Mouse (Mus musculus): Measurements from ENCODE around the gene Swi5.

The Swi5 gene

DNA sequence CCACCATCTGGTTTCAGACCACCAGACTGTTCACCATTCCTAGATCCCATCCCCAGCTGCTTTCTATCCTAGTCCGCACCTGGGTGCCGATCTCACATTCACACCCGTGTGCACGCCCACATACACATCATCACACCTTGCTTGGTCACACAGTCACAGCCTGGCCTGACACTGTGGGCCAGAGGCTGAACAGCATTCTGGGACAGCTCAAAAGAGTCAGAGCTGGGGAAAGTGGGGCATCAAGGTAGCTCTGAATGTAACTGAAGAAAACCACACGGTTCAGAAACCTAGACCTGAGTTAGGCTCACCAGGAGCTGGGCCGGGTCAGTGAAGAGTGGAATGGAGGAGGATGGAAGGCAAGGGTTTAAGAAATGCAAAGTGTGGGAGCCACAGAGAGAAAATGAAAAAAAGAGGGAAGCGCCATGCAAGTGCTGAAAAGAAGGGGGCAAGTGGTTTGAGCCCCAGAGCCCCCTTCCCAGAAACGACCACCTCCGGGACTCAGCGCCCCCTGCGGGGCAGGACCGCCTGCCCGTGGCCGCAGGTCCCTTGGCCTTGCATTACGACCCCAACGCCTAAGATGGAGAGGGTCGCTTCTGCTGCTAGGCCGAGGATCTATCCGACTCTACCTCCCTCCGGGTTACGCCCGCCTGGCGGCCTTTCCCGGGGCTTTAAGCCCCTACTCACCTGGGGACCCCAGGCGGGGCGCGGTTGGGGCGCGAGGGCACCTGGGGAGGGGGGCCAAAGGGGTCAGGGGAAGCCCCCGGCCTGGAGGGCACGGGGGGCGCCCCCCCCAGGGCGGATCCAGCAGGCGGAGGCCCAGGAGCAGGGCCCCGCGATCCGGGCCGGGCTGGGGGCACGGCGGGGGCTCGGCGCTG lies 23.8 kb upstream of the Swi5 start:
- peak; percentile 58 for DNase-seq

DNA sequence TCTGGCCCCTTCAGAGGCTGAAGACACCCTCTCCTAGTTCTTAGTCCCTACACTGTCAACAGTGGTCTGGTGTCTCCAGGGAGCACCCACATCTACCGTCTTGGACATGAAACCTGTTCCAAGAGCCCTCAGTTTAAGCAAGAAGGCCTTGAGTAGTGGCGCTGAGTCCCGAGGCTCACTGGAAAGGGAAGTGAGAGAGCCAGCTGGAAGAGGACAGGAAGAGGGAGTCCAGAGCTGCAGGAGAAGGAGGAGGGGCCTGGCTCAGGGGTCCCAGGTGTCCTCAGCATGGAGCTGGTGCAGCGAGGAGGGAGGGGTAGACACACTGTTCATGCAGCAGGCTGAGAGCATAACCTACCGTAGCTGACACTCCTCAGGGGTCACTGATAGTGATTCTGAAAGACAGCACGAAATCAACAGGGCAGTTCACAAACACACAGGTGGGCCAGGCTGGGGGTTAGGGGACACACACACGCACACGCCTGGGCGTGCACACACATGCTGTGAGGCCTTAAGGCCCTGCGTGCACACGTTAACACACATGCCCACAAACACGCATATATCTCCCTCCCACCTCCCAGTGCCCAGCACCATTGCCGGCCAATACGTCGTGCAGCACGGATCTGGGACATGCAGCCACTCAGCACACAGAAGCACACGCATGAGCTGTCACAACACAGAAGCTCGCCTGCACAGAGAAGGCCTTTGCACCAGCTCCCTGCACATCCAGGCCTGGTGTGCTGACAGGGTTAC lies 22.4 kb upstream of the Swi5 start:
- no peak for DNase-seq

DNA sequence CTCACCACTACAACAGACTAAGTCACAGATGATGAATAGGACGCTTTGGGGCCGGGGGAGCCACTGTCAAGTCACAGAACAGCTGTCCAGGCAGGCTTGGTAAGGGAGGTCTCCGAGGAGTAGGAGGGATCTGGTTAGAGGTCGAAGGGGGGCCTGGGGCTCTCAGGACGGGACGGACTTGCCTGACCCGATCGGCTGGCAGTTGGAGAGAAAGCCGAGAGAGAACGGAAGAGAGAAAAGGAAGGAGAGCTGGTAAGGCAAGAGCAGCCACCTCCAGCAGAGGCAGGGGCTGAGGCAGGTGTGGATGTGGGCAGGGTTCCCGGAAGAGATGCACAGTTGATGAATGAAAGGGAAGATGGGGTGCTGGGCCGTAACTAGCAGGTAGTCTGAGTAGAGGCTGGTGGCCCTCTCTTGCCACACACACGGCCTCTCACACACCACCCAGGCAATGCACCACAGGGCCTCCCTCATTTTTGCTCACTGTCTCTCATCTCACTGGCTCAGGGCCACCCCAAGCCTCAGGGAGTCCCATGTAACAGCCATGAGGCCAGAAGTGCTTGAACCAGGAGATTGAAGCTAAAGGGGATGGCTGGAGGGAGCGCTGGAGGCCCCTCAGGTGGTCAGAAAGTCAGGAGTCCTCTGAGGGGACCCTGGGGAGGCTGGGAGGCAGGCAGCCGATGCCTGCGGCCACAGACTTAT lies 21.1 kb upstream of the Swi5 start:
- no peak for DNase-seq

DNA sequence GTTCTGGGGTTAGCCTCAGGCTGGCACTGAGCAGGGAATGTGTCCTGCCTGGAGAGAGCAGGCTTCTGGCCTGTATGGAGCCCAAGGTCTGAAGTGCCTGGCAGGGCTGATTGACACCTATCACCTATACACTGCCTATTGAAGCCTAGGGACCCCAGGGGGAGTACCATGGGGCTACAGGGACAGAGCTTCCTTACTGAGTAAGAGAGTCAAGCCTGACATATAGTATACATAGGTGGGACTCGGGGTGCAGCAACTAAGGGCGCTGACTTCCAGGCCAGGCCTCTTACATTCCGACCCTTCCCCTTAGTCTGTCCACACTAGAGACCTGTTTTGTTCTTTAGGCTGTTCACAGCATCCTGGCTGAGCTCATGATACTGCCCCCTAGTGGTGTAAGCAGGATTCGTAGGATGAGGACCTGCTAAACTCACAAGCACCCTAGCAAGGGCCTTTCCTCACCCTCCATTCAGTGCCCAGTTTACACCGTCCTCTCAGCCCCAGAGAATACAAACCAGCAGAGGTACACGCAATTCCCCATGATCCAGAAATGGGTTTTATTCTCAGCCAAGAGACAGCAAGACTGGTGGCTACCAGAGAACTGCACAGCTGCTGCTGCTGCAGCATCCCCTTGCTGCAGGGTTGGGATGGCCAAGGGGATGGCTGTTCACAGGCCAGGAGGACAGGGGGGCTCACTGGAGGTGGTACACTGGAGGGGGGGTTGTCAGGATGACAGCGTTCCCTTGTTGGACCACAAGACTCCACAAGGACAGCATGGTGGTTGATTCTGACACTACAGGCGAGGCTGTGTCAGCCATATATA lies 20.3 kb upstream of the Swi5 start:
- DNase-seq, result peak; percentile 80

DNA sequence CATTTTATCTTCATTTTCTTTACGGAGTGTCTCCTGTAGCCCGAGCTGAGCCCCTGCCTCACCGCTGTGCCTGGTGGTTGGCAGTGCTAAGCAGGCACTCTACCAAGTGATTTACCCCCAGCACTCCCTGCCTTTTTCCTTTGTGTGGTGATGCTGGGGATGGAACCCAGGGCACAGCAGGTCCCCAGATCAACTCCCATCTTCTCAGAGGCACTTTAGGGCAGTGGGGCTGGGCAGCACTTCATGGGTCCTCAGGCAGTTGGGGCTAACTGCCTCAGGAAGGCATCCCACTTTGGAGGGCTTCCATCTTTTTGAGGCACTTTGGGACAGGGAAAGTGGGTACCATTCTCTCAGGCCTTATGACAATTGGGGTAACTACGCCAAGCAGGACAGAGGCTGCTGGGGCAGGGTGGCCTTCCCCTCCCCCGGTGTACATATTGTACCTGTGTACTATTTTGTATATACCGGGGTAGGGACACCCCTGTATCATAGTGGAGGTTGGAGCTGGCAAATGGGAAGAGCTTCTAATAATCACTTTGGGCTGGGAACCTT lies 19.4 kb upstream of the Swi5 start:
- peak; percentile 60 for DNase-seq

DNA sequence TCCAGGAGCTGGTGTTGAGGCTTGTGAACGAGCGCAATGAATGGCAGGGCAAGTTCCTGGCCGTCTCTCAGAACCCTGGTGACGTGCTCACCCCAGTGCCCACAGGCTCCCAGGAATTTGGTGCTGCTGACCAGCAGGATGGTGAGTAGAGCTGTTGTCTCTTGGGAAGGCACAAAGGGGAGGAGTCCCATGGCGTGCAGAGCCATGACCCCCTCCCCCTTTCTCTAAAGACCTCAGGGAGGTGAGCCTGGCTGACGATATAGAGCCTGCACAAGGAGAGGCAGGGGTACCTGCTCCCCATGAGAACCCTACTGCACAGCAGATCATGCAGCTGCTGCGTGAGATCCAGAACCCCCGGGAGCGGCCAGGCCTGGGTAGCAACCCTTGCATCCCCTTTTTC lies 18.3 kb upstream of the Swi5 start:
- peak; percentile 59 for DNase-seq

DNA sequence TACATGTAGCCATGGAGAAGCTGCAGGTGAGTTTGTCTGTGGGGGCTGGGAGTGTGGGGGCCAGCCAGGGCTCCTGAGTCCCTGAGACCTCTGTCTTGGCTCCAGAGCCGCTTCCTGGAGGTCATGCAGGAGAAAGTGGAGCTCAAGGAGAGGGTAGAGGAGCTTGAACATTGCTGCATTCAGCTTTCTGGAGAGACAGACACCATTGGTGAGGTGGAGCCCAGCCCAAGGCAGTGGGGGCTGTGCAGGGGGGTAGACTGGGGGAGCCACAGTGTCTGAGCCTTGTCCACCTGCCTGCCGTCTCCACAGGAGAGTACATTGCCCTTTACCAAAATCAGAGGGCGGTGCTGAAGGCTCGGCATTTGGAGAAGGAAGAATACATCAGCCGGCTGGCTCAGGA lies 17.8 kb upstream of the Swi5 start:
- no peak for DNase-seq

DNA sequence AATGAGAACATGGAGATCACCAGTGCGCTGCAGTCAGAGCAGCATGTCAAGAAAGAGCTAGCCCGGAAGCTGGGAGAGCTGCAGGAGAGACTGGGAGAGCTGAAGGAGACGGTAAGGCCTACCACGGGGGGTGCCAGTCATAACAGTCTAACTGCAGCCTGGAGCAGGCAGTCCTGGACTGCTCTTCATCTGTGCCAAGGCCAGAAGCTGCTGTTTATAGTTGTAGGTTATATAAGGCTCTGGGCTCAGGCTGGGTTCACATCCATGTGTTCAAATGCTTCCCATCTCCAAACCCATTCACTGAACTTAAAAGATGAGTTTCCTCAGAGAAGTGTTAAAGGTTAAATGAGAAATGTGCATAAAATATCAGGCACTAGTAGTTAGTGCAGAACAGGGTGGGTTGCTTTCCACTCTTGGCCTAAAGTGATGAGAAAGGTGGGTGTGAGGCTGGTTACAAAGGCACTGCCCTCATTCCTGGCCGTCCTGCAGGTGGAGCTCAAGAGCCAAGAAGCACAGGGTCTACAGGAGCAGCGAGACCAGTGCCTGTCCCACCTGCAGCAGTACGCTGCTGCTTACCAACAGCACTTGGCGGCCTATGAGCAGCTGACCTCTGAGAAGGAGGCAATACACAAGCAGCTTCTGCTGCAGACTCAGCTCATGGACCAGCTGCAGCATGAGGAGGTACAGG lies 16.4 kb upstream of the Swi5 start:
- DNase-seq, result peak; percentile 83

DNA sequence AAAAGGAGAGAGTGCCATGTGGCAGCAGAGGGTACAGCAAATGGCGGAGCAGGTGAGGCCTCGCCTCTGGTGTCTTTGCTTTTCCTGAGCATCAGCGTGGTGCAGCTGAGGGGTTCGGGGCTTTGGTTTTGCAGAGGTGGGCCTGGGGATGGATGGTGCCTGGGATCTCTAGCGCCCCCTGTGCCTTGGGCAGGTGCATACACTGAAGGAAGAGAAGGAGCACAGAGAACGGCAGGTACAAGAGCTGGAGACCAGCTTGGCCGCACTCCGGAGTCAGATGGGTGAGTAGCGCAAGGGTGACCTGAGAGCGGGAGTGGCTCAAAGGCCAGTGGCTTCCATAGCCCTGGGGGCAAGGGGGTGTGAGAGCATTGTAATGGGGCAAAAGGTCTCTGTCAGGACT lies 15.1 kb upstream of the Swi5 start:
- DNase-seq, result no peak

DNA sequence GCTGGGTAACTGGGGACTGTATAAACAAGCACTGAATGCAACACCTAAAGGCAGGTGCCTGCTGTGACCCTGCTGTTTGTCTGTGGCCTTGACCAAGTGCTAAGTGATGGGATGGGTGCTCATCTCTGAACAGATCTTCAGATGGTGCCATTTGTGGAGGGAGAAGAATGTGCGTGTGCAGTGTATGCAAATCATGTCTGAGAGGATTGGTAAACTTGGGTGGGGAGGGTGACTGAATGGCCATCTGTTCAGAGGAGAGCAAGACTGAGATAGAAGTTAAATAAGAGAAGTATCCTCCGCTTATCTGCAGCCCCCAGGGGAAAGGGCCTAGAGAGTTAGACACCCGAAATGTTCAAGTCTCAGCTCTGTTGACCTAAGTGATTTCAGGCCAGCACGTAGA lies 11.6 kb upstream of the Swi5 start:
- no peak for DNase-seq

DNA sequence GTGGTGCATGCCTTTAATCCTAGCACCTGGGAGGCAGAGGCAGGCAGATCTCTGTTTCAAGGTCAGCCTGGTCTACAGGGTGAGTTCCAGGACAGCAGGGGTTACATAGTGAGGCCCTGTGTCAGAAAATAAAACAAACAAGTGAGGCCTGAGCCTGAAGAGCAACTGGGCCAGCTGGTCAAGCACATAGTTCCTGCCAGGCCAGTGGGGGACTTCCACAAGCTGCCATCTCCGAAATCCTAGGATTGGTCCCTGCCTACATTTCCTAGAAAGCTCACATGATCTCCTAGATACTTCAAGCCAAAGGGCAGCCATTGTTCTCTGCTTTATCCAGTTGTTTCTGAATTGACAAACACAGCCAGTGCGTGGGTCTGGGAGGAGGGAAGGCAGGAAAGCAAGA lies 8.0 kb upstream of the Swi5 start:
- DNase-seq, result peak; percentile 38

DNA sequence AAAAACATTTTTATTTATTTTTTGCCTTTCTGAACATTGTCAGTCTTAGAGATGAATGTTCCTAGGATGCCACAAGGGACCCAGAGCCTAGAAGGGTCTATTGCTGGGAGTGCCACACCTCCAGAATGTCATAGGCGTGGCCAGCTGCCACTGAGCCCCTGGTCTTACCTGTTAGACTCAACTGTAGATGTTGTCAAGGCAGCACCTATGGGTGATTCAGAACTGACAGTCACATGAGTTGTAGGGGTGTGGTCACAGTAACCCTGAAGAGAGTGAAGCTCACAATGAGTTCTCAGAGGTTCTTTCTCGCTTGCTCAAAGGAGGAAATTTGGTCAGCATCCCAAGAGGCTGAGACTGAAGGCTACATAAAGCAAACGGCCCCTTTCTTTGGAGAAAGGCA lies 7.4 kb upstream of the Swi5 start:
- DNase-seq, result peak; percentile 27

DNA sequence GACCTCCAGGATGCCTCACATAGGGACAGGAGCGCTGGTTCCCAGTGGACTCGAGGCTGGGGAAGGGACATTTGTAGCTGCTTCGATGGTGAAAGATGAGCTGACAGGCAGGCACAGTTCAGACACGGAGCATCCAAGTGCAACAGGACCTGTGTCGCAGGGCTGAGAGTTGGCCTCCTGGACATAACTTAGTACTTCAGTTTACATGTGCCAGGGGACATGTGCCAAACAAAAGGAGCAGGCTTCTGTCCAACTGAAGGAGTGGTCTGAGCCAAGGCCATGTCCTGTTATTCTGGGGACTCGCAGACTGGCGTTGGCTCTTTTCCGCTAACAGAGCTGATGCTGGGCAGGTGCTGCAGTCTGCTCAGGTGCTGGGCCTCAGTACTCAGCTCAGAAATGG lies 6.5 kb upstream of the Swi5 start:
- DNase-seq, result peak; percentile 81

DNA sequence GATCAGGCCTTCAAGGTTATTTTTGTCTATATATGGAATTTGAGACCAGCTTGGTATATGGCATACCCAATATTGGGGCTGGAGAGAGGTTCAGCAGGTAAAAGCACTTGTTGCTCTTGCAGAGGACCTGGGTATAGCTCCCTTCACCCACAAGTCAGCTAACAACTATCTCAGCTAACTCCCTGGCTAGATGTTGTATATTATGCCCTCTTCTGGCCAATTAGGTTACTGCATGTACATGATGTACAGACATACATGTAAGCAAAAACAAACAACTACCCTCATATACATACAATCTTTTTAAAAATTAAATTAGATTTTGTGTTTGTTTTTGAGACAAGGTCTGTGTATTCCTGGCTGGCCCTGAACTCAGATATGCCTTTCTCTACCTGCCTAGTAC lies 1.7 kb upstream of the Swi5 start:
- DNase-seq, result peak; percentile 24

DNA sequence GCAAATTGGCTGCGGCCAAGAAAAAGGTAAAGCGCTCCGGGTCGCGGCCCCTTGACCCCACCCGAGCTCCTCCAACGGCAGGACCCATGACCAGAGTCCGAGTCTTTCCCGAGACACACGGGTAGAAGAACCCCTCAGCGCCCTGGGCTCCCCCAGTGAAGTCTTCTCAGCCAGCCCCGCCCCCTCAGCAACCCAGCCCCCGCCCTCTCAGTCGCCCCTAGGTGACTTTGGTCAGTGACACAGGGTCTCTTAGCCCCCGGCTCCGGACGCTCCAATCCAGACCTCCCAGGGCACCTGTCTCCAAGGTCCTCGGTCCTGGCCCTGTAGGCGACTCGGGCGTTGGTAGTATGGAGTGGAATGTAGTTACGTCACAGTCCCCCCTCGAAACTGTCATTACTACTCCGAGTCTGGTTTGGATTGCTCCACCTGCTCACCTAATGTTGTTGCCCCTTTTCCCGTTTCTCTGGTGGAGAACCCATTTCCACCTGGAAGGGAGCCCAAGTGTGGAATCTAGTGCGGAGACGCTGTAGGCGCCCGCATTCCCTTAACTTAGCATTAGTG lies 576 bp upstream of the Swi5 start:
- peak; percentile 78 for DNase-seq

DNA sequence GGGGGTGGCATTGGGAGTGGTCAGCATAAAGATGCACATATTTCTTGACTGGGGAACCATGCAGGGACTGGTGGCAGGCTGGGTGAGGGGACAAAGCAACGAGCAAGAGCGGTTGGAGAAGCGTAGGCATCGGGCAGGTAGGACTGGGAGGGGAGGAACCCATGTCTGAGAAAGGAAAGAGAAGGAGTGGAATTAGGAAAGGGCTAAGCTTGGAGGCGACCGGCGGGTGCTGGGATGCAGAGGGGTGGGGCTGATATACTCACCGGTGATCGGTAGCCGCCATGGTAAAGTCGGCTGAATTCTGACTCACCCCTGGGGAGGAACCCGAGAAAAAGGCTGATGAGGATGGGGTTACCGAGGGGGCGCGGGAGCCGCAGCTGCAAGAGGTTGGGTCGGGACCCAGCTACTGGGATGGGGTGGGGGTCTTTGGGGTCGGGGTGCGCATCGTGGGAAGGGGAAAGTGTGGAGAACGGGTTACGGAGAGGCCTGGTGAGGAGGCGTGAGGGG lies 488 bp downstream of the Swi5 start, which contains the start of gene Golga2:
Golga2 (plus strand) TSS at position 51 of the 507 bp plus-strand sequence.
- DNase-seq, result no peak

DNA sequence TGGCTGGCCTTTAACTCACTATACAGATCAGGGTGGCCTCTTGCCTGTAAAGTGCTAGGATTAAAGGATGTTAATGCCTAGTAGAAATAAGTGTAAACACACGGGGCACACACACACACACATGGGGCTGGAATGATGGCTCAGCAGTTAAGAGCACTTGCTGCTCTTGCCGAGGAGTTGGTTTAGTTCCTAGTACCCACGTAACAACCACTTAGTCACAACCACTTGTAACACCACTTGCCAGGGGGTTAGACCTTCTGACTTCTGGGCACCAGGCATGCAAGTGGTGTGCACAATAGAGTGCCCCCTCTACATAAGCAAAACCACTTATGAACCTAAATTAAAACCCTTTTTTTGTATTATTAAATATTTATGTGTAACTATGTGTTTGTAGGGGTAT lies 3.9 kb downstream of the Swi5 start:
- no peak for DNase-seq

DNA sequence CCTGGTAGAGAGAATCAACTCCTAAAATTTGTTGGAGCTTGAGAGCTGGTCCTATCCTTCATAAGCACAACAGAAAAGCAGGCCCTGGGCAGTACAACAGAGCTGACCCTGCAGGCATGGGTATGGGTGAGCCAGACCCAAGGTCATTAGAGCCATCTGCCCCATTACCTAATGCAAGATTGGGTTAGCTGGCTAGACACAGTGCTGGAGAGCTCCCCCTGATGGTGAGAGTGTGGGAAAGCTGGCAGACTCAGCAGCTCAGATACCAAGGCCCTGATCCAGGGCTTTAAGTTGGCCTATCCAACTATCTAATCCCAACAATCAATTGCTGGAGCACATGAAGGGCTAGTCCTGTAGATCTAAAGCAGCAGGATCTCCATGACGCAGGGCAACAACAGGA lies 5.1 kb downstream of the Swi5 start:
- peak; percentile 66 for DNase-seq

DNA sequence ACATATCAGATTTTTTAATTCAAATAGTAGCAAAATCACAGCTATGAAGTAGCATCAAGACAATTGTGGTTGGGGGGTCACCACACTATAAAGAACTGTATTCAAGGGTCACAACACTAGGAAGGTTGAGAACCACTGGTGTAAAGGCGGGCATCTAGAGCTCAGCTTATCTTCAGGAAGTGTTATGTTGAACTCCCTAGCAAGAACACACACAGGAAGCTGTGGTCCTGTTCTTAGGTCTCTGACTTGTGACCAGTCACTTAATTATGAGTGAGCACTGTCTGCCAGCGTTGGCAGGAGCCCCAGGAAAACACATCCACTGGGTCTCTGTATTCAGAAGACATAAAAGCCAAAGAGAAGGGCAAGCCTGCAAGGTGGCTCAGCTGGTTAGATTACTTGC lies 5.6 kb downstream of the Swi5 start:
- DNase-seq, result no peak

DNA sequence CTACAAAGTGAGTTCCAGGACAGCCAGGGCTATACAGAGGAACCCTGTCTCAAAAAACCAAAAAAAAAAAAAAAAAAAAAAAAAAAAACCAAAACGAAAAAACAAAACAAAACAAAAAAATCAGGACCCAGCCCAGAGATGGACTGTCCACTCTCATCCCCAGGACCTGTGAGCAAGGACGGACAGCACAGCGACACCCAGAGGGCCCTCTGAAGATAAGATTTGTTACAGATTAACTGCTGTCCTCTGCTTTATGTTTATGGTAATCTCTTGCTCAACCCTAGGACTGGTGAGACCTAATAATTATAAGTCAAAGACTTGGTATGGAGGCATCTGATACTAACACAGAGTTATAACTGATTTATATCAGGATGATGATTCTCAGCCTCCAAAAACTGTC lies 12.1 kb downstream of the Swi5 start:
- no peak for DNase-seq

DNA sequence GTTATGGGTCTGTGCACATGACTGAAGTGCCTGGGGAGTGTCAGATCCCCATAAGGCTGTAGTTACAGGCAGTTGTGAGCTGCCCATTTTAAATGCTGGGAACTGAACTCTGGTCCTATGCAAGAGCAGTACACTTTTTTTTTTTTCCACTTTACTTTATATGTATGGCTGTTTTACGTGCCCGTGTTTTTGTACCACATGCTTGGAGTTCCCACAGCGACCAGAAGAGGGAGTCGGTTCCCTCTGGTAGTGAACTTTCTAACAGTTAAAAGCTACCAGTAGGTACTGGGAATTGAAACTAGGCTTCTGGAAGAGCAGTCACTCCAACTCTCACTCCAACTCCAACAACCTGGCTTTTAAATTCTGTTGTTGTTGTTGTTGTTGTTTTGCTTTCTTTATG lies 27.2 kb downstream of the Swi5 start:
- peak; percentile 45 for DNase-seq

Data from cerebellum, adult 9-11 months (tissue).